26 mouse cellular contexts compared by ENCODE assay signal in the genomic region with DNA sequence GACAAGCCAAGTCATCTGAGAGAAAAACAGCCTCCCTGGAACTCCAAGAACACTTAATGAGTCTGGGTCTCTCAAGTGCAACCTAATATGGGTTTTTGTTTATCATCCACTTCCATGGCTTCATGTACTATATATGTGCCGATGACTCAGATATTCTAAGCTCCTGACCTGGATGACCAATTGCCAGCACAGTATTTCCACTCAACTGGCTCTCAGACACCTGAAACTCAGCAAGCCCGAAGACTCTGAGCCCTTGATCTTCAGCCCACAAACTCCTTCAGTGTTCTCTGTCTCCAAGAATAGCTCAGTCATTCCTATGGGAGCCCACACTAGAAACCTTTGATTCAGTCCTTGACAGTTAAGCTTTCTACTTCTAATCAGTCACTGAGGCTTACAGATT. TPM values are rescaled to one million over a fixed set of nuclear protein-coding genes. Genes with fewer than 3 reads are reported as not detected.
DNase-seq lines count a peak whose midpoint lies in the region; ATAC-seq and TF ChIP-seq lines count a peak whose summit lies in the region.
"Had no signal": no experiment of that assay in that cellular context is flagged by ENCODE, and none has a peak within 500 bp of the region (broad histone marks: within the 10 kb centered on the region; RNA-seq: fewer than 3 reads in every experiment).

No protein-coding gene starts in this region.

- no peak overlapping the region for H3K4me3 ChIP-seq in hindbrain, postnatal 0 days (ENCODE audit: low read length)
- H3K4me3 ChIP-seq: embryonic facial prominence, embryonic 10.5 days; embryonic facial prominence, embryonic 12.5 days; forebrain, embryonic 13.5 days had no signal

- H3K27ac ChIP-seq in hindbrain, postnatal 0 days = no peak overlapping the region
- H3K27ac ChIP-seq: embryonic facial prominence, embryonic 10.5 days; embryonic facial prominence, embryonic 12.5 days; forebrain, embryonic 13.5 days had no signal

- intact Hi-C loops in gastrocnemius, postnatal 36 days (cut with DNase I) = no loop called here

- no peak overlapping the region for H3K9ac ChIP-seq in hindbrain, postnatal 0 days (replicated peaks; ENCODE audit: low read length)
- H3K9ac ChIP-seq: embryonic facial prominence, embryonic 12.5 days; forebrain, embryonic 13.5 days had no signal

- no peak for TF ChIP-seq CTCF in hindbrain, postnatal 0 days (IDR thresholded peaks at IDR 0.05; ENCODE audit: low read depth)

- no peaks in the 10 kb centered on the region for H3K9me3 ChIP-seq in hindbrain, postnatal 0 days (ENCODE audit: low read length)
- H3K9me3 ChIP-seq: embryonic facial prominence, embryonic 10.5 days; embryonic facial prominence, embryonic 12.5 days; forebrain, embryonic 13.5 days; G1E had no signal

- no peaks in the 10 kb centered on the region for H3K36me3 ChIP-seq in hindbrain, postnatal 0 days (ENCODE audit: insufficient read depth, low read length)
- H3K36me3 ChIP-seq: embryonic facial prominence, embryonic 10.5 days; embryonic facial prominence, embryonic 12.5 days; G1E had no signal

- DNase-seq in gastrocnemius, adult 18-20 months (ENCODE audit: low spot score) = peak; percentile 74
- DNase-seq in gastrocnemius, postnatal 36 days = no peak
- peak; percentile 22 to 46 for DNase-seq in gastrocnemius, adult 8-10 months (ENCODE audit: low spot score in 2 of 2)
- DNase-seq in gastrocnemius, postnatal 10 days = no peak
- DNase-seq in gastrocnemius, postnatal 25 days = peak; percentile 38
- peak; percentile 72 for DNase-seq in skeletal muscle tissue, adult 2 months (ENCODE audit: low read depth, low spot score)
- DNase-seq in adrenal gland, postnatal 10 days = no peak
- no peak for DNase-seq in hindbrain, postnatal 0 days (ENCODE audit: low spot score)
- DNase-seq: adrenal gland, adult 8-10 months; adrenal gland, postnatal 25 days; B cell, adult 2 months; cerebellum, adult 11-12 months; cerebellum, adult 2 months; cerebellum, adult 9-10 months; cerebellum, postnatal 10 days; cerebellum, postnatal 25 days had no signal

- WGBS in hindbrain, postnatal 0 days = 93% methylated on average over 2 of the region's 2 CpGs

- ATAC-seq in hindbrain, postnatal 0 days = no peak
- ATAC-seq: activated CD4-positive, CD25-positive, alpha-beta regulatory T cell, adult 4 months; CD4-positive, CD25-positive, alpha-beta regulatory T cell, adult 4 months; forebrain, embryonic 13.5 days; forebrain, embryonic 16.5 days; Patski had no signal

- H3K4me2 ChIP-seq in hindbrain, postnatal 0 days (ENCODE audit: low read depth, low read length) = no peak overlapping the region
- H3K4me2 ChIP-seq: embryonic facial prominence, embryonic 12.5 days; forebrain, embryonic 13.5 days had no signal

- no peaks in the 10 kb centered on the region for H3K4me1 ChIP-seq in hindbrain, postnatal 0 days (ENCODE audit: insufficient read depth, low read length)
- H3K4me1 ChIP-seq: embryonic facial prominence, embryonic 10.5 days; embryonic facial prominence, embryonic 12.5 days; forebrain, embryonic 13.5 days had no signal

- no peaks in the 10 kb centered on the region for H3K27me3 ChIP-seq in hindbrain, postnatal 0 days (ENCODE audit: insufficient read depth, low read length)
- H3K27me3 ChIP-seq: CH12.LX; embryonic facial prominence, embryonic 12.5 days; forebrain, embryonic 13.5 days; Patski had no signal

RNA-seq across cellular contexts. Expression of gene Pkhd1, which starts 17.0 kb away (rescaled TPM):
- under 1 TPM; 0.05 to 0.09 TPM for total RNA-seq in gastrocnemius, adult 18-20 months (2021)
- under 1 TPM; 0.03 to 0.10 TPM for total RNA-seq in gastrocnemius, postnatal 36 days (2021)
- total RNA-seq in gastrocnemius, adult 8-10 months (2022) = under 1 TPM in 2 of 4 experiments, not detected in 2; 0.29 to 0.52 TPM
- total RNA-seq in gastrocnemius, postnatal 10 days (2021) = under 1 TPM; 0.16 to 0.41 TPM
- total RNA-seq in gastrocnemius, postnatal 25 days (2021) = under 1 TPM; 0.10 to 0.13 TPM
- 1 to 10 TPM in 1 of 2 experiments, under 1 TPM in 1; 0.39 to 1.1 TPM for total RNA-seq in adrenal gland, postnatal 10 days (2021)
- total RNA-seq in hindbrain, postnatal 0 days (2014; rRNA removed) = 0.14 TPM in 1 of 2 replicates, not detected in the other
- polyA plus RNA-seq in hindbrain, postnatal 0 days (2015; fragmentation: Nextera tagmentation; extraction: Ambion mirVana) = 0.09 TPM in 1 of 2 replicates, not detected in the other
- total RNA-seq: CH12.LX had no signal
- polyA plus RNA-seq: CD4-positive, CD25-positive, alpha-beta regulatory T cell, adult 4 months; embryonic facial prominence, embryonic 12.5 days; forebrain, embryonic 11.5 days; forebrain, embryonic 13.5 days; G1E had no signal

Comparison
In these comparisons a context has a peak if more than half of its experiments do, and no peak if none do; other contexts are left out.
1. DNase-seq: peak in gastrocnemius, adult 18-20 months (single experiment), gastrocnemius, adult 8-10 months (2 of 2), gastrocnemius, postnatal 25 days (single experiment) and skeletal muscle tissue, adult 2 months (single experiment); none in gastrocnemius, postnatal 36 days (0 of 2), gastrocnemius, postnatal 10 days (single experiment), adrenal gland, postnatal 10 days (single experiment) and hindbrain, postnatal 0 days (single experiment).